Mouse (Mus musculus): ENCODE results near the gene Pdia5. TPM values are rescaled to one million over a fixed set of nuclear protein-coding genes. Genes with fewer than 3 reads are reported as not detected.

The Pdia5 gene
- total and polyA plus RNA-seq, 3 experiments = not detected

- no peak for TF ChIP-seq E2F4 (IDR thresholded peaks at IDR 0.05; ENCODE audit: insufficient replicate concordance, low read depth, low read length)
These were observed 13.4 kb downstream of the Pdia5 start (continued) for GRCm38 (mm10) chr16:35477273-35477672.

- in situ Hi-C loops (cut with MboI; ENCODE audit: low pct_ligation_motif_present, low pct_unique_long_range_greater_than_20kb, low sequenced_read_pairs) = no loop called here
- no peaks in the 10 kb centered on the region for H3K36me3 ChIP-seq (replicated peaks in 1 of 2; ENCODE audit: control insufficient read depth in 1 of 2, insufficient read depth in 1 of 2, low read length in 1 of 2)
- H3K4me3 ChIP-seq (replicated peaks in 1 of 3; ENCODE audit: low read depth in 2 of 3, low read length in 2 of 3, poor library complexity in 1 of 3) = no peak overlapping the region
These were observed 18.0 kb downstream of the Pdia5 start for GRCm38 (mm10) chr16:35472569-35473275.

GRCm38 (mm10) chr16:35471841-35472568 lies 18.7 kb downstream of the Pdia5 start:
- Histone ChIP-seq H3K9me3 (replicated peaks; ENCODE audit: low read length) (no peaks in the 10 kb centered on the region), H3K9ac (ENCODE audit: insufficient read depth, low read depth) (no peak overlapping the region), H3K27ac (ENCODE audit: insufficient read depth, low read depth) (no peak overlapping the region), H3K36me3 (replicated peaks in 1 of 2; ENCODE audit: control insufficient read depth in 1 of 2, insufficient read depth in 1 of 2, low read length in 1 of 2) (no peaks in the 10 kb centered on the region), H3K4me2 (ENCODE audit: insufficient read depth, low read depth, poor library complexity, severe bottlenecking) (no peak overlapping the region), H3K4me3 (replicated peaks in 1 of 3; ENCODE audit: low read depth in 2 of 3, low read length in 2 of 3, poor library complexity in 1 of 3) (no peak overlapping the region), H3K79me2 (replicated peaks; ENCODE audit: control insufficient read depth, extremely low read depth, insufficient read depth, poor library complexity, severe bottlenecking) (no peaks in the 10 kb centered on the region), H3K4me1 (ENCODE audit: control insufficient read depth in 1 of 2, insufficient read depth in 2 of 2) (peaks cover 0 to 2% of the 10 kb centered on the region in 2 experiments; a peak in 1 of 4 replicates), H3K27me3 (replicated peaks) (peaks cover 97% of the 10 kb centered on the region)
- in situ Hi-C loops (cut with MboI; ENCODE audit: low pct_ligation_motif_present, low pct_unique_long_range_greater_than_20kb, low sequenced_read_pairs) (no loop called here), dilution Hi-C loops (cut with MboI; ENCODE audit: extremely low pct_ligation_motif_present, extremely low pct_unique_long_range_greater_than_20kb, low sequenced_read_pairs) (no loop called here)
- DNase-seq (ENCODE audit: extremely low read depth) = no peak
- no peak for TF ChIP-seq JUN (IDR thresholded peaks at IDR 0.05; ENCODE audit: insufficient read depth, low read depth, low read length)
- TF ChIP-seq TCF12 (IDR thresholded peaks at IDR 0.05; ENCODE audit: low read depth, low read length) = no peak
- no peak for TF ChIP-seq JUND (conservative IDR thresholded peaks at IDR 0.05; ENCODE audit: low read depth, low read length)
- no peak for TF ChIP-seq SMC3 (IDR thresholded peaks at IDR 0.05; ENCODE audit: low read depth, low read length)
- no peak for TF ChIP-seq EP300 (IDR thresholded peaks at IDR 0.05; ENCODE audit: low read length)
- no peak for TF ChIP-seq TBP (conservative IDR thresholded peaks at IDR 0.05; ENCODE audit: low read depth, low read length)
- no peak for TF ChIP-seq ZKSCAN1 (IDR thresholded peaks at IDR 0.05; ENCODE audit: borderline replicate concordance, low read depth, low read length)
- no peak for TF ChIP-seq MAFK (IDR thresholded peaks at IDR 0.05; ENCODE audit: insufficient replicate concordance, low read length)
- no peak for TF ChIP-seq NRF1 (IDR thresholded peaks at IDR 0.05; ENCODE audit: low read depth, low read length)
- no peak for TF ChIP-seq NELFE (IDR thresholded peaks at IDR 0.05; ENCODE audit: low read depth, low read length)
- TF ChIP-seq MXI1 (IDR thresholded peaks at IDR 0.05; ENCODE audit: low read depth, low read length) = no peak
- no peak for TF ChIP-seq IRF4 (IDR thresholded peaks at IDR 0.05; ENCODE audit: low read depth, low read length)

More at GRCm38 (mm10) chr16:35472569-35473275, 18.0 kb downstream of the Pdia5 start:
- H3K27me3 ChIP-seq (replicated peaks) = peaks cover 97% of the 10 kb centered on the region
- H3K4me1 ChIP-seq (ENCODE audit: control insufficient read depth in 1 of 2, insufficient read depth in 2 of 2) = peaks cover 0 to 5% of the 10 kb centered on the region in 2 experiments; a peak in 1 of 4 replicates
- no peak for TF ChIP-seq ZKSCAN1 (IDR thresholded peaks at IDR 0.05; ENCODE audit: borderline replicate concordance, low read depth, low read length)
- no peak for TF ChIP-seq MAFK (IDR thresholded peaks at IDR 0.05; ENCODE audit: insufficient replicate concordance, low read length)
- no peak for TF ChIP-seq MYC (IDR thresholded peaks at IDR 0.05; ENCODE audit: low read depth, low read length)
- no peak for TF ChIP-seq KAT2A (IDR thresholded peaks at IDR 0.05; ENCODE audit: insufficient replicate concordance, low read length)
- no peak for TF ChIP-seq PAX5 (IDR thresholded peaks at IDR 0.05; ENCODE audit: low read length)
- no peak for TF ChIP-seq E2F4 (IDR thresholded peaks at IDR 0.05; ENCODE audit: insufficient replicate concordance, low read depth, low read length)
- TF ChIP-seq ELF1 (IDR thresholded peaks at IDR 0.05; ENCODE audit: low read depth, low read length) = no peak
- TF ChIP-seq HCFC1 (IDR thresholded peaks at IDR 0.05; ENCODE audit: low read depth, low read length) = no peak
- no peak for TF ChIP-seq CHD2 (IDR thresholded peaks at IDR 0.05; ENCODE audit: low read length)
- no peak for TF ChIP-seq BHLHE40 (IDR thresholded peaks at IDR 0.05; ENCODE audit: low read depth, low read length)
- no peak for TF ChIP-seq SIN3A (IDR thresholded peaks at IDR 0.05; ENCODE audit: low read length)
- no peak for TF ChIP-seq RCOR1 (conservative IDR thresholded peaks at IDR 0.05; ENCODE audit: low read depth, low read length)
- no peak for TF ChIP-seq MXI1 (IDR thresholded peaks at IDR 0.05; ENCODE audit: low read depth, low read length)
- no peak for TF ChIP-seq ETS1 (conservative IDR thresholded peaks at IDR 0.05; ENCODE audit: low read depth, low read length)
- no peak for TF ChIP-seq MAX (IDR thresholded peaks at IDR 0.05; ENCODE audit: low read length)
- no peak for TF ChIP-seq TBP (conservative IDR thresholded peaks at IDR 0.05; ENCODE audit: low read depth, low read length)
- no peak overlapping the region for H3K9ac ChIP-seq (ENCODE audit: insufficient read depth, low read depth)
- no peak overlapping the region for H3K4me2 ChIP-seq (ENCODE audit: insufficient read depth, low read depth, poor library complexity, severe bottlenecking)
- no peaks in the 10 kb centered on the region for H3K9me3 ChIP-seq (replicated peaks; ENCODE audit: low read length)
- dilution Hi-C loops (cut with MboI; ENCODE audit: extremely low pct_ligation_motif_present, extremely low pct_unique_long_range_greater_than_20kb, low sequenced_read_pairs) = no loop called here
- H3K79me2 ChIP-seq (replicated peaks; ENCODE audit: control insufficient read depth, extremely low read depth, insufficient read depth, poor library complexity, severe bottlenecking) = no peaks in the 10 kb centered on the region
- no peak overlapping the region for H3K27ac ChIP-seq (ENCODE audit: insufficient read depth, low read depth)
- no peak for DNase-seq (ENCODE audit: extremely low read depth)

Data from CH12.LX (cell line).